Mouse (Mus musculus) C2C12 (cell line): ENCODE results near the gene Rabgap1.

Experiments
- CEBPB ChIP-seq: IDR thresholded peaks from one replicate; pipeline ENCODE4 v1.6.1; 2011; ENCODE audit warnings: low read depth, mild to moderate bottlenecking, control low read depth, moderate library complexity
- CTCF ChIP-seq: IDR thresholded peaks from one replicate; pipeline ENCODE4 v1.5.1; 2011; ENCODE audit not compliant: control insufficient read depth, insufficient read depth, insufficient read length
- FOSL1 ChIP-seq: IDR thresholded peaks from one replicate; pipeline ENCODE4 v1.8.0; 2011; ENCODE audit warnings: mild to moderate bottlenecking, low read length; ENCODE audit not compliant: poor library complexity, insufficient read depth, severe bottlenecking
- MAX ChIP-seq: IDR thresholded peaks from one replicate; pipeline ENCODE4 v1.6.1; 2011; ENCODE audit warnings: mild to moderate bottlenecking, control low read depth
- MYOD1 ChIP-seq: IDR thresholded peaks from one replicate; pipeline ENCODE4 v1.6.1; 2011; ENCODE audit warnings: low read depth; ENCODE audit not compliant: control insufficient read depth, insufficient read length
- MYOG ChIP-seq: IDR thresholded peaks from one replicate; pipeline ENCODE4 v1.6.1; 2011; ENCODE audit not compliant: control insufficient read depth, insufficient read length; ENCODE audit errors: extremely low read depth
- USF1 ChIP-seq: IDR thresholded peaks from one replicate; pipeline ENCODE4 v1.6.1; 2011; ENCODE audit warnings: low read depth, mild to moderate bottlenecking, control low read depth, moderate library complexity

DNA sequence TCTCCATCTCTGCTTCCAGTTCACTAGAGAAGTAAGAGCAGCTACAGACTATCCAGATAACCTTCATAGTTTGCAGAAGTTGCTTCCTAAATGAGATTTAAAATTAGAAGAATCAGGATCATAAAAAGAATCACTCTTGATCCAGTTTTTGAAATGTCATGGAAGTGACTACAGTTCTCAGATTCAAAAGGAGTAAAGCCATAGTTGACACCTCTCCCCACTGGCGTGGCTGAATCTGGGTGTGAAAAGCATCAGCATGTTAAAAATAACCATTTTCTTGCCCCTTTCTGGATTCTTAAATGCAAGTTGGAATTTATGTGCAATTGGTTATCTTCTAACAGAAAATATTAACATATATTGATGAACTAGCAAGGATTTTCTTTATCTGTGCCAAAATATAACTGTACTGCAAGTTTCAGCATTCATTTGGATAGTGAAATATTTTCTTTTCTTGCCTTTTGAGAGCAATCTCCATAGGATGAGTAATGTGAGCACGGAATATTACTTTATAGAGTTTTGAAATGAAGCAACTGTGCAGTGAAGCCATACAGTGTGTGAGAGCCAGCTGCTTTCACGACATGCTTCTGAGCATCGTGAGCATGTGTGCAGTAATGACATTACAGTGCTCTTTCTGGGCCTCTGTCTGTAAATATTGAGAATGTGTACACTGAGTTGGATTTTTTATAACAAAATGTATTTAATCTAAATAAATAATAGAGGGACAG lies 75.6 kb downstream of the Rabgap1 start:
- TF ChIP-seq CTCF (no peak), MAX (no peak), MYOG (no peak), USF1 (no peak), MYOD1 (no peak), CEBPB (no peak), FOSL1 (no peak)
